Mouse (Mus musculus) hindbrain, embryonic 14.5 days (tissue): ENCODE data around the gene Snx30. TPM values are rescaled to one million over a fixed set of nuclear protein-coding genes. Genes with fewer than 3 reads are reported as not detected.

Source experiments
- ATAC-seq: fragments of 200-750 bp; cut with Nextera tagmentation; 2 replicates; pipeline ENCODE4 v1.8.0; 2017; ENCODE audit warnings: moderate number of reproducible peaks, mild to moderate bottlenecking, moderate TSS enrichment, moderate library complexity; ENCODE audit not compliant: low FRiP score
- DNase-seq: peaks from one replicate; pipeline ENCODE4 v3.0.0-alpha.2; 2015; ENCODE audit warnings: low spot score
- H3K27ac ChIP-seq: fragments of 300-500 bp; sonication (generic); 2 replicates; pipeline ENCODE4 v1.5.1; 2014; ENCODE audit warnings: mild to moderate bottlenecking, moderate library complexity
- H3K27me3 ChIP-seq: fragments of 300-500 bp; sonication (generic); 2 replicates; pipeline ENCODE4 v1.6.1; 2014; ENCODE audit warnings: mild to moderate bottlenecking, low read length, mixed read lengths; ENCODE audit not compliant: control insufficient read depth, insufficient read depth
- H3K36me3 ChIP-seq: fragments of 300-500 bp; sonication (generic); replicated peaks from 2 replicates; pipeline ENCODE4 v1.6.1; 2014; ENCODE audit not compliant: control insufficient read depth, insufficient read depth
- H3K4me1 ChIP-seq: fragments of 300-500 bp; sonication (generic); replicated peaks from 2 replicates; pipeline ENCODE4 v1.6.1; 2014; ENCODE audit warnings: antibody characterized with exemption, low read length, mixed read lengths; ENCODE audit not compliant: control insufficient read depth, insufficient read depth
- H3K4me2 ChIP-seq: fragments of 300-500 bp; sonication (generic); replicated peaks from 2 replicates; pipeline ENCODE4 v1.6.1; 2014; ENCODE audit warnings: mild to moderate bottlenecking, moderate library complexity
- H3K4me3 ChIP-seq: fragments of 300-500 bp; sonication (generic); replicated peaks from 2 replicates; pipeline ENCODE4 v1.5.1; 2014; ENCODE audit warnings: mild to moderate bottlenecking, low read length
- H3K9ac ChIP-seq: fragments of 300-500 bp; sonication (generic); 2 replicates; pipeline ENCODE4 v1.6.1; 2014
- H3K9me3 ChIP-seq: fragments of 300-500 bp; sonication (generic); 2 replicates; pipeline ENCODE4 v1.6.1; 2016; ENCODE audit warnings: low read length; ENCODE audit not compliant: control insufficient read depth
- WGBS: fragments of 180-500 bp; shearing (Covaris S2); extraction: QIAGEN DNeasy Blood & Tissue Kit; methylation state at CpG from one replicate; pipeline ENCODE4 v1.1.7; 2014; 5-methylcytosine and 5-hydroxymethylcytosine counted together
- polyA plus RNA-seq: library from polyadenylated mRNA; unstranded; fragments of >200 nt; fragmentation: Nextera tagmentation; extraction: Ambion mirVana; gene quantifications from 2 replicates; pipeline ENCODE4 v1.2.1, GENCODE M21; 2014

Gene Snx30
- polyA plus RNA-seq, 1 experiment from 2014 or later: 21.9 TPM

- Histone ChIP-seq H3K36me3 (no peaks in the 10 kb centered on the region), H3K4me3 (no peak overlapping the region), H3K27ac (no peak overlapping the region), H3K27me3 (no peaks in the 10 kb centered on the region), H3K9ac (no peak overlapping the region), H3K4me1 (no peaks in the 10 kb centered on the region), H3K4me2 (no peak overlapping the region), H3K9me3 (no peaks in the 10 kb centered on the region)
- DNase-seq: no peak
- 93% methylated on average over 5 of the region's 5 CpGs for WGBS
- no peak for ATAC-seq
These were observed 25.4 kb downstream of the Snx30 start for GRCm38 (mm10) chr4:59831038-59831437.

- 70% methylated on average over 6 of the region's 6 CpGs for WGBS
- no peak overlapping the region for H3K27ac ChIP-seq
- no peak overlapping the region for H3K4me2 ChIP-seq
- DNase-seq (no peak), ATAC-seq (no peak)
- no peak overlapping the region for H3K9ac ChIP-seq
- H3K9me3 ChIP-seq: no peaks in the 10 kb centered on the region
- no peaks in the 10 kb centered on the region for H3K4me1 ChIP-seq
- H3K27me3 ChIP-seq: no peaks in the 10 kb centered on the region
- H3K36me3 ChIP-seq: no peaks in the 10 kb centered on the region
- H3K4me3 ChIP-seq: no peak overlapping the region
These were observed 27.2 kb downstream of the Snx30 start for GRCm38 (mm10) chr4:59832810-59833209.

- H3K9ac ChIP-seq: no peak overlapping the region
- no peak for ATAC-seq
- 78% methylated on average over 7 of the region's 7 CpGs for WGBS
These were observed 32.0 kb downstream of the Snx30 start for GRCm38 (mm10) chr4:59837659-59838058.

GRCm38 (mm10) chr4:59844460-59845244 is 39.0 kb downstream of the Snx30 start:
- no peak for DNase-seq
- H3K4me2 ChIP-seq: no peak overlapping the region
- H3K27ac ChIP-seq: no peak overlapping the region
- H3K27me3 ChIP-seq: no peaks in the 10 kb centered on the region
- no peaks in the 10 kb centered on the region for H3K4me1 ChIP-seq
- no peak for ATAC-seq
- H3K36me3 ChIP-seq: no peaks in the 10 kb centered on the region
- H3K4me3 ChIP-seq: no peak overlapping the region
- no peak overlapping the region for H3K9ac ChIP-seq
- H3K9me3 ChIP-seq: no peaks in the 10 kb centered on the region
- 93% methylated on average over 15 of the region's 15 CpGs for WGBS

More at GRCm38 (mm10) chr4:59837659-59838058, 32.0 kb downstream of the Snx30 start:
- Histone ChIP-seq H3K4me1 (no peaks in the 10 kb centered on the region), H3K27ac (no peak overlapping the region), H3K9me3 (no peaks in the 10 kb centered on the region), H3K27me3 (no peaks in the 10 kb centered on the region), H3K36me3 (no peaks in the 10 kb centered on the region), H3K4me3 (no peak overlapping the region), H3K4me2 (no peak overlapping the region)
- no peak for DNase-seq

GRCm38 (mm10) chr4:59845245-59845637 is 39.6 kb downstream of the Snx30 start:
- ATAC-seq (no peak), DNase-seq (no peak)
- Histone ChIP-seq H3K4me3 (no peak overlapping the region), H3K27me3 (no peaks in the 10 kb centered on the region), H3K4me1 (peaks cover 4% of the 10 kb centered on the region), H3K9me3 (no peaks in the 10 kb centered on the region), H3K36me3 (no peaks in the 10 kb centered on the region), H3K9ac (no peak overlapping the region), H3K27ac (no peak overlapping the region), H3K4me2 (no peak overlapping the region)
- WGBS: 94% methylated on average over 3 of the region's 3 CpGs

GRCm38 (mm10) chr4:59847447-59847846 is 41.8 kb downstream of the Snx30 start:
- no peak for ATAC-seq
- H3K4me1 ChIP-seq: peaks cover 4% of the 10 kb centered on the region

GRCm38 (mm10) chr4:59850181-59850580 is 44.5 kb downstream of the Snx30 start:
- Histone ChIP-seq H3K4me1 (peaks cover 4% of the 10 kb centered on the region), H3K4me3 (no peak overlapping the region), H3K27me3 (no peaks in the 10 kb centered on the region), H3K4me2 (no peak overlapping the region), H3K27ac (no peak overlapping the region), H3K9ac (no peak overlapping the region), H3K9me3 (no peaks in the 10 kb centered on the region), H3K36me3 (no peaks in the 10 kb centered on the region)
- peak; percentile 57 for DNase-seq
- WGBS: 78% methylated on average over 2 of the region's 2 CpGs
- ATAC-seq: no peak

More at GRCm38 (mm10) chr4:59847447-59847846, 41.8 kb downstream of the Snx30 start:
- DNase-seq: no peak
- Histone ChIP-seq H3K27ac (no peak overlapping the region), H3K36me3 (no peaks in the 10 kb centered on the region), H3K9ac (no peak overlapping the region), H3K27me3 (no peaks in the 10 kb centered on the region), H3K4me2 (no peak overlapping the region), H3K4me3 (no peak overlapping the region), H3K9me3 (no peaks in the 10 kb centered on the region)
- WGBS: 89% methylated on average over 5 of the region's 5 CpGs

GRCm38 (mm10) chr4:59850886-59851623 is 45.4 kb downstream of the Snx30 start:
- Histone ChIP-seq H3K4me1 (peaks cover 4% of the 10 kb centered on the region), H3K4me2 (no peak overlapping the region), H3K27ac (peak overlapping the region; percentile 33; the same call in 1 of the 2 replicates), H3K4me3 (no peak overlapping the region), H3K27me3 (no peaks in the 10 kb centered on the region), H3K9ac (no peak overlapping the region), H3K36me3 (no peaks in the 10 kb centered on the region), H3K9me3 (no peaks in the 10 kb centered on the region)
- DNase-seq: peak; percentile 55
- 63% methylated on average over 5 of the region's 5 CpGs for WGBS
- ATAC-seq: peak; percentile 36; the same call in 1 of the 2 replicates

- Histone ChIP-seq H3K4me1 (peaks cover 4% of the 10 kb centered on the region), H3K9ac (no peak overlapping the region), H3K27ac (no peak overlapping the region), H3K4me2 (no peak overlapping the region), H3K36me3 (peaks cover 5% of the 10 kb centered on the region), H3K9me3 (no peaks in the 10 kb centered on the region), H3K27me3 (no peaks in the 10 kb centered on the region), H3K4me3 (no peak overlapping the region)
- WGBS: 94% methylated on average over 7 of the region's 7 CpGs
- ATAC-seq (no peak), DNase-seq (no peak)
These were observed 47.5 kb downstream of the Snx30 start for GRCm38 (mm10) chr4:59853155-59853554.
